Mouse (Mus musculus) heart, postnatal 0 days (tissue): ENCODE measurements at regions not wholly inside any gene's neighbourhood (a gene's known extent, or its start where the extent isn't known, plus 50 kb on each side); places are given as distances from the start of the nearest gene placed in this dataset.

Experiments
- CTCF ChIP-seq: IDR thresholded peaks from 2 replicates; pipeline ENCODE4 v1.5.1; 2016; ENCODE audit warnings: antibody characterized with exemption, control low read depth, low read depth
- EP300 ChIP-seq: IDR thresholded peaks from 2 replicates; pipeline ENCODE4 v1.6.1; 2016; ENCODE audit warnings: antibody characterized with exemption, low read depth

DNA sequence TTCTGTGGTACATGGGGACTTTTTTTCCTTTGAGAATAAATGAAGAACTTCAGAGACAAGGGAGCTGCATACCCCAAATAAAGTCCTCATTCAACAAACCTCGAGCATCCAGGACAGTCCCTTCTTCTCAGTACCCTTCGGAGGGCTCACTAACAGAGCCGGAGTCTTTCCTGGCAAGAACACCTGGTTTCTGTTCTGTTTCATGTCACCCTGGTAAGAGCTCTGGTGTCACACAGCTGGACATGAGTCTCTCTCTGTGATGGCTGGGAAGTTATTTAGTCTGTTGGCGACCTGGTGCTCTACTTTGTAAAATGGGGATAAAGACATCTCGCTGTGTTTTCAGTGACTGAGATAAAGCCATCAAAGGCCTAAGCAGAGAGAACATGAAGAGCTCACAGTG is 154.3 kb upstream of the Fndc3a start:
- TF ChIP-seq CTCF (no peak), EP300 (no peak)
